Mouse (Mus musculus): ENCODE results near the gene 5730455P16Rik.
A peak's percentile ranks its signal among the peaks of the same experiment; 100 is the strongest.
"Not testable (repeated sequence)": the region's sequence is repeated elsewhere in the genome, so short reads cannot be mapped to it uniquely, and the experiment has no call there.

The 5730455P16Rik gene

DNA sequence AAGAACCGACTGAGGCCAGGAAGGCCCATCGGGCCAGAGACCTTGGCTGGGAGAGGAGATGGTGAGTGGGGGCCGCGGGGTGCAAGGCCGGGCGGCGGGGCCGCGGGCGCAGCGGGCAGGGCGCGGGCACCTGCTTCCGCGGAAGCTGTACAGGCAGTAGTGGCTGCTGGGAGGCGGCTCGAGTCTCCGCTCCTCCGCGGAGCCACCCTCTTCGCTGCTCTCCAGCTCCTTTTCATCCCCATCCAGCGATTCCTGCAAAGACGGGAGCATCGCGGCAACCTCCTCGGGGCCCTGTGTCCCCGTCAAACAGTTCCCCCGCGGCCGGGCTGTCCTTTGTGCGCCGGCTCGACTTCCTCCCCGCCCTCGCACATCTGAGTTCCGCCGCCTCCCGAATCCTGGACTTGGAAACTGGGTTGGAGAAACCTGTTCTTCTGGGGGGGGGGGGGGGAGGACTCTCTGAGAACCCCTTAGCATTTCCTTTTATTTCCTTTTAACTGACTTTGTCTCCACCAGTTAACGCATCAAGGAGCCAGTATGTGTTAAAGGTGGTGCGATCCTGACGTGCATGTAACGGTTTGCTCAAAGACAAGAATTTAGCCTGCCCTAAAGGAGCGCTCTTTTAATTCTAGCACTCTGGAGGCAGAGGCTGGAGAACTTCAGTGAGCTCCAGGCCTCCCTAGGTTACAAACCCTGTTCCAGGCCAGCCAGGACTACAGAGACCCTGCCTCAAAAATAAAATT, at the start of gene 5730455P16Rik:
TSS of gene 5730455P16Rik (minus strand) at position 323 of the 740 bp plus-strand sequence.
- DNase-seq (ENCODE audit: low spot score), result peak; percentile 58

DNA sequence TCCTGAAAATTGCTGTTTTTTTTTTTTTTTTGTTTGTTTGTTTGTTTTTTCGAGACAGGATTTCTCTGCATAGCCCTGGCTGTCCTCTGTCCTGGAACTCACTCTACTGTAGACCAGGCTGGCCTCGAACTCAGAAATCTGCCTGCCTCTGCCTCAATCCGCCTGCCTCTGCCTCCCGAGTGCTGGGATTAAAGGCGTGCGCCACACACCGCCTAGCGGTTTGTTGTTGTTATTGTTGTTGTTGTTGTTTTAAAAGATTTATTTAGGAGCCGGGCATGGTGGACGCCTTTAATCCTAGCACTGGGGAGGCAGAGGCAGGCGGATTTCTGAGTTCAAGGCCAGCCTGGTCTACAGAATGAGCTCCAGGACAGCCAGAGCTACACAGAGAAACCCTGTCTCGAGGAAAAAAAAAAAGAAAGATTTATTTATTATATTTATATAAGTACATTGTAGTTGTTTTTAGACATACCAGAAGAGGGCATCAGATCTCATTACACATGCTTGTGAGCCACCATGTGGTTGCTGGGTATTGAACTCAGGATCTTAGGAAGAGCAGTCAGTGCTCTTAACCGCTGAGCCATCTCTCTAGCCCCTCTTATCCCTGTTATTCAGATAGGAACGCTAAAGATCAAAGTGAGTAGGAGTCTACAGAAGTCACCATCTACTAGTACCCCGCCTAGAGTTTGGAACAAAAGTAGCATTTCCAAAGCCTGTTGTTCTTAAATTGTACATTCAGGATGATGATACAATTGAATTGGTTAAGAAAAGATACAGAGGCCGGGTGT, 48.4 kb upstream of the 5730455P16Rik start:
- not testable (repeated sequence) for DNase-seq (ENCODE audit: low spot score)

GRCm38 (mm10) chr11:80425247-80425778, 47.5 kb upstream of the 5730455P16Rik start:
- no peak for DNase-seq (ENCODE audit: low spot score)

- DNase-seq (ENCODE audit: low spot score), result no peak
Observed at GRCm38 (mm10) chr11:80424691-80425090, 46.9 kb upstream of the 5730455P16Rik start.

DNA sequence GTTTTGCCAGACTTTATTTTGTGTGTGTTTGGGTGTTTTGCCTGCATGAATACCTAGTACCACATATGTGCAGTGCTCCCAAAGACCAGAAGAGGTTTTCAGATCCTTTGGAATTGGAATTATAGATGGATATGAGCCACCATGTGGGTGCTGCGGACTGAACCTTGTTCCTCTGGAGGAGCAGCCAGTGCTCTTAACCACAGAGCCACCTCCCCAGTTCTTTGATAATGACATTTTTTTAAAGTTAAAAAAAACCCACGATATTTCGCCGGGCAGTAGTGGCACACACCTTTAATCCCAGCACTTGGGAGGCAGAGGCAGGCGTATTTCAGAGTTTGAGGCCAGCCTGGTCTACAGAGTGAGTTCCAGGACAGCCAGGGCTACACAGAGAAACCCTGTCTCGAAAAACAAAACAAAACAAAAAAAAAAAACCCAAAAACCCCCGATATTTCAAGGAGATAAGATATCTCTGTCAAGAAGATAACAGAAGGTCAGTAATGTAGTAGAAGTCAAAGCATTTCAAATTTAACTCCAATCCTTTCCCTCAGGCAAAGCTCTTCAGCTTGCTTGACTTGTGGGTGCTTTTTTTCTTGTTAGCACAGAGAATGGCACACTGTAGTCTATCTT, 43.7 kb upstream of the 5730455P16Rik start:
- no peak for DNase-seq (ENCODE audit: low spot score)

DNA sequence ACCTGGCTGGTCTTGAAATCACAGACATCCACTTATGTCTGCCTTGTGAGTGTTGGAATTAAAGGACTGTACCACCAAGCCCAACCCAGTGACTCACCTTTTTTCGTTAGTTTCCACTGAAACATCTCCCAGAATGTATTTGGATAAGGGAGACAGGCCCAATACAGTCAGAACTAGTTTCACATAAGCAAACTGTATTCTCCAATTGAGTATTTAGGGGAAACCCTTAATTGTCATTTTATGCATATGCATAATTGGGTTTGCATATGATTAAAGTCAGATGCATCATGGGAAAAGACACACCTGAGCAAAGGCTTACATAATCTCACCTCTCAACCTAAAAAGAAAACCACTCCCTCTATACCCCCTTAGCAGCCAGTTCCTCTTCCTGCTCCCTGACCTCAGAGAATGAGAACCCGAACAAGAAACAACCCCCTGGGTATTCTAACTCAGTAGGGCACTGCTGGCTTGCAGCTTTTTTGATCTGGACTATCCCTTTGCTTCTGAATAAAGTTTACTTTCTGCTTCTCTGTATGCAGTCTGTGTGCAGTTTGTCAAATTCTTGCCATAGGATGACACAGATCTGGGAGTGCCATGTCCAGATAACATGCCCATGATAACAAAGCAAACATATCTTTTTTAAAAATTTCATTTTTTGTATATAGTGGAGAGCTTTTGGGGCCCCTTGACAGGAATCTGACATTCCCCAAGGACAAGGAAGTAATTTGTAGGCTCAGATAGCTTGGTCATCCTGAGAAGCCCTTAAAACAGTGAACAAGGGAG, 42.6 kb upstream of the 5730455P16Rik start:
- no peak for DNase-seq (ENCODE audit: low spot score)

DNA sequence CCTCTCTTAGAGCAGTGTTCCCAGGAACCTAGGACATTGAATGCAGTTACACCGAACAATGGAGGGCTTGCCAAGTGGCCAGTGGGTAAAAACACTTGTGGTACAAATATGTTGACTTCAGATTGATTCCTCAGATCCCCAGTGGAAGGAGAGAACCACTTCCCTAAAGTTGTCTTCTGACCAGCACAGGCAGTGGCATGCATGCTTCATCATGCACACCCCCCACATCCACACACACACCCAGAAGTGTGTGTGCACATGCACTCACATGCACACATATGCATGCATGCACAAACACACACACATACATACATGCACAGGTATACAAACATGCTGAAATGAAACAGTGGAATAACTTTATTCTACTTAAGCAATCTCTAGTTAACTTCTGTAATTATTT, 41.9 kb upstream of the 5730455P16Rik start:
- no peak for DNase-seq (ENCODE audit: low spot score)

DNA sequence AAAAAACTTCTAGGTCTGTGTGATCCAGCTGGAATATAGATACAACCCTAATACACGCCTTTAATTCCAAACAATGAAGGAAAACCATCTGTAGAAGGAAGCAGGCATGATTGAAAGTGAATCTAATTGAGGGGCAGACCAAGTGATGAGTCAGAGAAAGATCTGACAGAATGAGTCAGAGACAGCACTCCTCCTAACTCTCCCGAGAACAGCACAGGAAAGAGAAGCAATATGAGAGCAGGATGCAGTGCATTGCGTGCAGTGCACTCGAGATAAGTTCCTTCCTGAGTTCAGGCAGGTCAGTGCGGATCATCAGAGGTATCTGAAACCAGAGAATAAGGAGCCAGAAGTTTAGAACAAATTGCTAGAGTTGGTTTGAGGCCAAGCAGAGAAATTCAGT, 39.3 kb upstream of the 5730455P16Rik start:
- no peak for DNase-seq (ENCODE audit: low spot score)

- DNase-seq (ENCODE audit: low spot score), result no peak
Observed at GRCm38 (mm10) chr11:80410377-80410776, 32.5 kb upstream of the 5730455P16Rik start.

DNA sequence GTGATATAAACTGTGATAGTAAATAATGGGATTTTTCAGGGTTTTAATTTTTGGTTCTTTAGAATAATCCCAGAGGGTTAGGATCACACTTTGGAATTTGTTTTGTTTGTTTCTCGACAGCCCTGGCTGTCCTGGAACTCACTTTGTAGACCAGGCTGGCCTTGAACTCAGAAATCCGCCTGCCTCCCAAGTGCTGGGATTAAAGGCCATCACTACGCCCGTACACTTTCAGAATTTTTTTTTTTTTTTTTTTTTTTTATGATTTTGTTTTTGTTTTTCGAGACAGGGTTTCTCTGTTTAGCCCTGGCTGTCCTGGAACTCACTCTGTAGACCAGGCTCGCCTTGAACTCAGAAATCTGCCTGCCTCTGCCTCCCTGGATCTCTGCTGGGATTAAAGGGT, 30.0 kb upstream of the 5730455P16Rik start:
- DNase-seq (ENCODE audit: low spot score), result not testable (repeated sequence)

GRCm38 (mm10) chr11:80396617-80397016, 18.8 kb upstream of the 5730455P16Rik start:
- no peak for DNase-seq (ENCODE audit: low spot score)

DNA sequence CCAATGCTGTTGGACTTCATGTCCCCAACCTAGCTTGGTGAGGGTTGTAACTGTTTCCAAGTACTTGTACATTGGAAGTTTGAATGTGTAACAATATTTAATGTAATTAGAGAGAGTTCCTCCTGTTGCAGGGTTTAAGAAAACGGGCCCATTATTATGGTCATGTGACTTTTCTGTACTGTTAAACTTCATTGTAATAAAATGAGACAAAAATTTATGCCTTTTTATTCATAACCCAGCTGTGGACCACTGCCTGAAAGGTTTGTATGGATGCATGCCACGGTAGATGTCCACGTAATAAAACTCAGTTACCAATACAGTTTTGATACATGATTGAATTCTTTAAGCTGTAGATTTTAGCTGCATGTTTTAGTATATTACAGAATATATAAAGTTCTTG, 18.1 kb upstream of the 5730455P16Rik start:
- DNase-seq (ENCODE audit: low spot score), result no peak

GRCm38 (mm10) chr11:80391407-80392120, 13.7 kb upstream of the 5730455P16Rik start:
- no peak for DNase-seq (ENCODE audit: low spot score)

DNA sequence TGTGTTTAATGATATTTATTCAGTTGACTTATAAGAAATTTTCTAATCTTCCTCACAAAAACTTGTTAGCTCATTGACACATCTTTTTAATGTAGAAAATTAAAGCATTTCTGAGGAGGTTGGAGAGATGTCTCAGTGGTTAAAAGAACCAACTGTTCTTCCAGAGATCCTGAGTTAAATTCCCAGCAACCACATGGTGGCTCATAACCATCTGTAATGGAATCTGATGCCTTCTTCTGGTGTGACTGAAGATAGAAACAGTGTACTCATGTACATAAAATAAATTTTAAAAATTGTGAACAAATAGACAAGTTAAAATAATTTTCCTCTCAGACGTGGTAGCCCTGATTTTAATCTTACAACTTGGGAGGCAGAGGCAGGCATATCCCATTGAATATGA, 12.1 kb upstream of the 5730455P16Rik start:
- no peak for DNase-seq (ENCODE audit: low spot score)

- no peak for DNase-seq (ENCODE audit: low spot score)
Observed at GRCm38 (mm10) chr11:80386790-80387189, 9.0 kb upstream of the 5730455P16Rik start.

GRCm38 (mm10) chr11:80385055-80385454, 7.2 kb upstream of the 5730455P16Rik start:
- DNase-seq (ENCODE audit: low spot score), result no peak

GRCm38 (mm10) chr11:80384461-80384860, 6.6 kb upstream of the 5730455P16Rik start:
- DNase-seq (ENCODE audit: low spot score), result no peak

GRCm38 (mm10) chr11:80383626-80384046, 5.8 kb upstream of the 5730455P16Rik start:
- no peak for DNase-seq (ENCODE audit: low spot score)

- peak; percentile 94 for DNase-seq (ENCODE audit: low spot score)
Observed at GRCm38 (mm10) chr11:80383019-80383625, 5.3 kb upstream of the 5730455P16Rik start, which contains the start of gene Zfp207. Gene Zfp207, plus strand, starts transcription at chr11:80383279.

GRCm38 (mm10) chr11:80382626-80383018, 4.8 kb upstream of the 5730455P16Rik start:
- no peak for DNase-seq (ENCODE audit: low spot score)
